Mouse (Mus musculus): ENCODE measurements at regions not wholly inside any gene's neighbourhood (a gene's known extent, or its start where the extent isn't known, plus 50 kb on each side); places are given as distances from the start of the nearest gene placed in this dataset.
A peak's percentile ranks its signal among the peaks of the same experiment; 100 is the strongest.
"Not testable (repeated sequence)": the region's sequence is repeated elsewhere in the genome, so short reads cannot be mapped to it uniquely, and the experiment has no call there.

DNA sequence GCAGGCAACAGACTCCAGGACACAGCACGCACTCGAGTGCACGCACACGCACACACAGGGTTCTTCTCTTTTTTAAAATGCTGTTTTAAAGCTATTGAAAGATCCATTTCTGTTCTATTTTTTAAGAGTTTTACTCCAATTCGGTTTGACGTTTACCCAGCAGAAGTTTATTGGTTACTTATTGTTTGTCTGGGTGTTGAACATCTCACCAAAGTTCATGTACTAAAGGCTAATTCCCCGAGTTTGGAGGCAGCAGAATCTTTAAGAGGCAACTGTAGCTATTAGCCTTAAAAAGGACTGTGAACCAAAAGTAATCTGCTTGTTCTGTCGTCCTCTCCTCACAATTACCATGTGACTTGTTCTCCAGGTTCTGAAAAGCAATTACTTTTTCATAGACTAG lies 263.0 kb upstream of the Nfia start:
- DNase-seq (ENCODE audit: low spot score in 2 of 2): no peak

DNA sequence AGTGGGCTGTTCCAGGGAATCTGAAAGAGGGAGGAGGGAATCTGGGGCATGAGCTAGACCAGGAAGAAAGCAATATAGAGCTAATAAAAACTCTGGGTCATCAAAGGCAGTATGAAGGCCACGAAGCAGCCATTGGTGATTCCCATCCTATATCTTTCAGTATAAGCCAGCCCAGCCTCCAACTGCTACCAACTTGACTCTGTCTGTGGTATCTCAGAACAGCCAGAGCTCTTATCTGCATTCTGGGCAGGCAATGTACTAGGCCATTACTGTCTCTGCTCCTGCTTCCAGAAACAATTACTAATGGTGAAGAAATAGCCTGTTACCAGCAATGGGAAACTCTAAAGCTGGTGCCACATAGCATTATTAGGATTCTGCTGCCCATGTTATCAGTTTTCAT lies 266.8 kb upstream of the Nfia start:
- DNase-seq (ENCODE audit: low spot score in 2 of 2): no peak

DNA sequence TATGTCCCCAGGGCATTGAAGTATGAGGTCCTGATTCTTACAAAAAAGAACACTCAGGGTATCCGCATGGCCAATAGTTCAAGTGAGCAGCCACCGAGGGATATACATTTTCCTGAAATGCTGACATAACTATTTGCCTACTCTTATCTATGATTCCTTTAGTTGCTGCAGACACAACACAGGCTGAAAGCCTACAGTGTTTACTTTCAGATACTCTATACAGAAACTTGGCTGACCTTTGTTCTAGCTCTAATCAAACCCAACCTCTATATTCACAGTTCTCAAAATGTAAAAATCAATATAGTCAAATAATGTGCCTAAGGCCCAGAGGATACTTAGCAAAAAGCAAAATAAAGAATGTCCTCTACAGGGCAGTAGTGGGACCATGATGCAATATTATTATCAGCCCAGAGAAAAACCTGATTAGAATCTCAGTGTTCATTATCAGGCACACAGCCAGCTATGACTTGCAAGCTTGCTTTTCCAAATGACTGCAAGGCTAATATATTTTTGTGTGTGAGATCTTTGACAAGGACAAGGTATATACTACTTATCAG lies 281.2 kb upstream of the Nfia start:
- no peak for DNase-seq (ENCODE audit: low spot score in 2 of 2)

DNA sequence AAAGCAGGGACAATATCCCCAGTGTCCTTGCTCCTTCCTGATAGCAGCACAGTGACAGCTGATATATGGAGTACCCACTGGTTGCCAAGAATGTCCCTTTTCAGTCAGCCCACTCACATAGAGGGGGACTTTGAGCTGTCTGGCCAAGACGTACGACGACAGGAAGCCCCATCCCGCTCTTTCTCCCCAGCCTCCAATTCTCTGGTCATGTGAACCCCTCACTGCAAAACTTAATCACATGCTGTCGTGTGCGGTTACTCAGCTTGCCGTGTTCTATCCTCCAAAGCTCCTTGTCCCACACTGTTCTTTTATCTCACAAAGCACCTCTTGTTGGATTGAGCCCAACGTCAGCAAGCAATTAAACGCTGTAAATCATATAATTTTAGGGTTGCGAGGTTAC lies 286.2 kb upstream of the Nfia start:
- no peak for DNase-seq (ENCODE audit: low spot score in 2 of 2)

DNA sequence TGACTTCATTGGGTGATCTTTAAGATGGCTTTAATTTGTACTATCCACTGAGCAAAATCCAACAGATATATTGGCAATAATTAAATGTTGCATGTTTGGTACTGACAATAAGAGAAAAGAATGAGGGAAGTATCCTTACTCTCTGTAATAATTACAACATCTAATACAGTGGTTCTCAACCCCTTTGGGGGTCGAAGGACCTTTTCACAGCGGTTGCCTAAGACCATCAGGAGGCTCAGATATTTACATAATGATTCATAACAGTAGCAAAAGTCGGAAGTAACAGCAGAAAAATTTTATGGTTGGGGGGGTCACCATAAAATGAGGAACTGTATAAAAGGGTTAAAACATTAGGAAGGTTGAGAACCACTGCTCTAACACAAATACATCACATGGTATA lies 287.3 kb upstream of the Nfia start:
- DNase-seq (ENCODE audit: low spot score in 2 of 2): no peak

DNA sequence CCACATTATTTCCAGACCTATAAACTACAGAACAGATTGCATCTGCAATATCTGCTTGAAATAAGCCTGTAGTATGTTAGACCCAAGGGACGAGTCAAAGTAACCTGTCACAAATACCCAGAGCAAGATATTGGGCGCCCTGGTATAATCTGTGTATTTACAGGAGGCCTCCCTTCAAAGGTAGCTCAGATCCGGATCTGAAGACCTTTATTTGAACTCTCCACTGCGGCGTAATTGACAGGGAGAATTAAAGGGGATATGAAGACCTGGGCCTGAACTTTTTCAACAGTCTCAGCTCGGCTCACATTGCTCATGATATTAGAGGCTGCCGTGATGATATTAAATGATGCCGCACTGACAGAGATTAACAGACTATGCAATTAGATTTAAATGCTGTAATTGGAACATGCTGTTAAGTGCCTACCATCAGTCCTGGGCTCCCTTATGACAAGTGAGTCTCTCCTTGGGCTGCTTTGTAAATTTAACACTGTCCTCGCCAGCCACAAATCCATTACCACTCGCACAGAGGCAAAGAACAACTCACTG lies 289.8 kb upstream of the Nfia start:
- DNase-seq (ENCODE audit: low spot score in 2 of 2): no peak

DNA sequence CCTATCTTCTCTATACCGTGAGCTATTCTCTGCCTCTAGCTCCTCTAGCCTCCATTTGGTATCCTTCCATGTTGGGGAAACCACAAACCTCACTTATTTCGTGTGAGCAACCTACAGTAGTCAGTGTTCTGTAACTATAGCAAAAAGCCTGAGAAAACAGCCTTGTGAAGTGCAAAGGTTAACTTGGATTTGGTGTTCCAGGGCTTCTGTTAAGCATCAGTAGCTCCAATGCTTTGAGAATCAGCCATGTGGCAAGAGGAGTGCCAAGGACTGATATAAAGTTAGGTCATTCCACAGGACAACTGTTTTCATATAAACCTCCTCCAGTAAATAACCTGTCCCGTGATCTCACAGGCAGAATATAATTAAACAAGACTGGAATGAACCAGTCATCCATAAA lies 290.7 kb upstream of the Nfia start:
- DNase-seq (ENCODE audit: low spot score in 2 of 2): no peak

DNA sequence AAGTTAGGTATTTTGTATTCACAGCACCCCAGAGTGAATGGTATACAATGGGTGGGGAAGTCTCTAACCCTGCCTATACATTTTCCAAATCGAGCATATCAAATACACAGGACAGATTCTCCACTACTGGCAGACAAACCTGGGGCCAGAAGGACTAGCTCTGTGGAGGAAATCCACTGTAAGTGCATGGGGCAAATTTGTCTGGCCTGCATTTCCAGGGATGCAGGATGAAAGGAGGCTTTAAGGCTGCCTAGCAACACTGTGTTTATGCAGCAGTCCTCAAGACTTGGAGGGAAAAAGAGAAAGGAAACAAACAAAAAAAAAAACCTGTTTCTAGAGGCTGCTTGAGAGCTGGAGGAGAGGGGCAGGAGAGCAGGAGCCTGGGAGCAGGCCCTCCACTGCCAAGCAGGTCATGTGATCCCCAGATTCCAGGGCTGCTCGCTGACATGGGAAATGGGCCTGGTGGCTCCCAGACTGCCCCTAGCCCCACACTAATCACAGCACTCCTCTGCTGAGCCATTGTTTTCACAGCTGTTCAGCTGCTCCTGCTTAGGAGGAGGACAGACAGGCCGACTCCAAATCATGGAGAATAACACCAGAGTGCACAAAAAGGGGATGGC lies 293.7 kb upstream of the Gm10192 start:
- DNase-seq (ENCODE audit: low spot score in 2 of 2): no peak

DNA sequence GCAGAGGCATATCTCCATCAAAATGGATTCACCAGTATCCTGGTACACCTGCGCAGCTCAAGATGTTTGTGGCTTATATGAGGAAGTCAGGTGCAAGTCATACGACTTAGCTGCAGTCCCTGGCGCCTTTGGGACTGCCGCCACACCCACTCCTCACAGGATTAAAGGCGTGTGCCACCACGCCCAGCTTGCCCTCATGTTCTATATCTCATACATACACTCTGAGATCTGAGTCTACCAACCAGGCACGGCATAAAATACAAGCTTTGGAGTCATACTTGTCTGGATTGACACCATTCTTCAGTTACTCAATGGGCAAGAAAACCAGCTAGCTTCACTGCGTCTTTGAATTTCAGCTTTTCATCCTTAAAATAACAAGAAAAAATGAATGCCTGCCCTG lies 290.5 kb upstream of the Gm10192 start:
- DNase-seq (ENCODE audit: low spot score in 2 of 2): not testable (repeated sequence)

DNA sequence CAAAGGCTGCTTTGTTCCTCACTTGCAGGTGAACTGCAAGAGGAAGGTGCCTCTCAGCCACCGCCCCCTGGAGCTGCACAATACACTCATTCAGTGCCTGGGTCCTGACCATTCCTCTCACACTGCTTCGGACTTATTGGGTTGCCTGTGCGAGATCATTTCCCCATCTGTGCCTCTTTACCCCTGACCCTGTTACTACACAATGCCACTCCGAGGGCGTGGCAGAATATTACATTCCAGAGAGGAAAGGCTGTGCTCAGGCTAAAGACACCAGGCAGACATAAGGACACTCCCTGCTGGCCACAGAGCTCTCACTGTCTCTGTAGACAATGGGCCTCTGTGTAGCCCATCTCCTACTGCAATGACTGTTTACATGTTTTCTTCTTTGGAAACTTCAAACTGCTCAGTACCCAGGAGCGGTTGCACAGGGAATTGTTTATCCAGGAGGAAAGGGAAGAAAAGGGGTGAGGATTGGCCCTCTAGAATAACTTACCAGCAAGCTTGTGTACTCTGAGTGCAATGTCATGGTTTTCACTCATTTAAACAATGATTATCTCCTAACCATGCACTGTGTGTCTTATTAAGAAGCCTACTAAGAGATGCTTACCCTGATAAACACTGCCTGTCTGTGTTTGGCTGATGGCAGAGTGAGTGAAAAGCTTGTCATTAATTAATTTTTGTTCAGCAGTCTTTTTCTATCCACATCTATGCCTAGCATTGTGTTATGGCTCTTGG lies 283.1 kb upstream of the Gm10192 start:
- DNase-seq (ENCODE audit: low spot score in 2 of 2): peak in 1 of 2 experiments; percentile 12

DNA sequence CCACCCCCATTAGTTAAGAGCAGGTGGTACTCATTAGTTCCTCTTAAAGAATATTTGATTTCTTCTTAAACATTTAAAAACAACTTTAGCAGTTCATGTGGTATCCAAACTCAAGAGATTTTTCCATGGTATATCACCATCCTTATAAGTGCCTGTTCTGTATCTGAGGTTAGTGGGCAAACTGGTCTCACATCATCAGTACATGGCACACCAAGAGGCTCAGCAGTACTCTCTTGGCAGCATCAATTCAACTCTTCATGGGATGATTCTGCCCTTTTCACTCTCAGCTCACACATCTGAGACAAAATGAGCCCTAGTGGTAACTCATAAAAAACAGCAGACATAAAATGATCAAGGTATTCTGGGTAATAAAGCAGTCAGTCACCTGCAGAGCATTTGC lies 282.6 kb upstream of the Gm10192 start:
- DNase-seq (ENCODE audit: low spot score in 2 of 2): no peak

DNA sequence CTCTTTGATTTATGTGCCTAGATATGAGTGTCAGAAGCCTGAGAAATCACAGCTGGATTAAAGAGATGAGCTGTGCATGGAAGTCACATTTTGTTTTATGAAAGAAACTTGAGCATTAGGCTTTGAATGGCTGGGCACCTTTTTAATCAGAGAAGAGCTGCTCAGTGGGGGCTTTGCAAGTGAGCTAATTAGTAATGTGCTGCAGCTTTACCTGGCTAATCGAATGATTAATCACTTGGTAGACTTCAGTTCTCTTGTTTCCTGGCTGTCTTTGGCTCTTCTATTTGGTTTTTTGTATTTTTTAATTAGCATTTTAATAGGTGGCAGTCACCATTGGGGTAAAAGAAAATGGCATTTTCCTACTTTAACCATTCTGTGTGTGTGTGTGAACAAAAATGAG lies 278.2 kb upstream of the Gm10192 start:
- no peak for DNase-seq (ENCODE audit: low spot score in 2 of 2)

DNA sequence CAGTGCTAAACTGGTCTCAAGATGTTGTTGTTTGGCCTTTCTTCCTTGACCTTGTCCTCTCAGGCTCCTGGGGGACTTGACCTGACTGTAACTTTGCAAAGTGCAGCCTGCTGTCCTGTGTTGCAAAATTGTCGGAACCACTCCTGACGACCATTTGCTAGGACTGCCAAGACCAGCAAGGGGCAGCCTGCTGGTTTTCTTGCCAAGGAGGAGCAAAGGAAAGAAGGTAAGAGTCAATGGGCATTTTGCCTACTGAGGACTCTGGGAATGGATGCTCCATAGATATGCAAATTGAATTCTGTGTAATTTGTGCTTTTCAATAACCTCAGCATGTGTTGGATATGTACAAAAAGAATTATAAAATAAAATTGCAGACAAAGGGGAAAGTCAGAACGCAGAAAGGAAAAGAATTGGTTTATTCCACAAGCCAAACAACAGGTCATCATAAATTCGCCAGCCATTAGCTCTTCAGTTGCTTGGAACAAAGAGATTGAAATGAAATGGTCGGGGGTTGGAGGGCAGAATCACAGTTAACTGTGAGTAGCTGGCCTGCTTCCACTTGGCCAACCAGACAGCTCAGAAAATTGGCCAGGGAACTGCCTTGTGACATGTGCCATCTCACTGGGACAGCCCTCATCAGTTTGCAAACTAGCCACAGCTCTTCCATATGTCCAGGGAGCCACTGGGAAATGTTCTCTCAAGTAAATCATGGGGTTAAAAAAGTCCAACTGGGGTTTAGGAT lies 256.5 kb upstream of the Gm10192 start:
- DNase-seq (ENCODE audit: low spot score in 2 of 2): peak in 1 of 2 experiments; percentile 31

DNA sequence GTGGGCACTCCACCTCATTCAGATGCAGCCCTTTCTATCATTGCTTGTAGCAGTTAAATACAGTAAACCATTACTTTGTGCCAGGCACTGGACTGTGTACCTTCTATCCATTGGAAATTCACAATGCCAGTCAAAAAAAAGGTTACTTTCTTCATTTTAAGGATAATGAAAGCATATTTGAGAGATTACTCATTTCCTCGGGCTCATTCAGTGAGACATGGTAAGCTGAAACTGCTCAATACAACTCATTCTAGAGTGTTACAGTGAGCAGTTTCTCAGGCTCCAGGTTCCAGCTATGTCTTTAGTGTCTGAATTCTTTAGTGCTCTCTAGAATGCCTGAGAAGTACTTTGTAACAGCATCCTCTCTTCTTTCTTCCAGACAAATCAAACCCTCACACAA lies 249.7 kb upstream of the Gm10192 start:
- no peak for DNase-seq (ENCODE audit: low spot score in 2 of 2)

DNA sequence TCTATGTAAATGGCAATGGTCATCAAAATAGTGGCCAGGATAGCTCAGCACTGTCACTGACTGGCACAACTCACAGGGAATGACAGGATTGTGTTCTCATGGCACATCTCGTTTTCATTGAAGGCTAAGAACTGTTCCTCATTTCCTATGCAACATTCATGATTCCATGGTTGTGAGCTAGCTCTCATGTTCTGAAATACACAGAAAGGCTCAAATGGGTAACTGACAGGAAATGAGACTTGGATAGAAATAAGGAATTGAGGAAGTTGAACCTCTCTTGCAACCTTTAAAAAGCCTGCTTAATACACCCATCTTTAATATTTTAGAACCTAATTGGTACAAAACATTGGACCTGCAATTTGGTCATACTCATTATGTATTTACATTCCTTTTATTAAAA lies 249.1 kb upstream of the Gm10192 start:
- DNase-seq (ENCODE audit: low spot score in 2 of 2): no peak

DNA sequence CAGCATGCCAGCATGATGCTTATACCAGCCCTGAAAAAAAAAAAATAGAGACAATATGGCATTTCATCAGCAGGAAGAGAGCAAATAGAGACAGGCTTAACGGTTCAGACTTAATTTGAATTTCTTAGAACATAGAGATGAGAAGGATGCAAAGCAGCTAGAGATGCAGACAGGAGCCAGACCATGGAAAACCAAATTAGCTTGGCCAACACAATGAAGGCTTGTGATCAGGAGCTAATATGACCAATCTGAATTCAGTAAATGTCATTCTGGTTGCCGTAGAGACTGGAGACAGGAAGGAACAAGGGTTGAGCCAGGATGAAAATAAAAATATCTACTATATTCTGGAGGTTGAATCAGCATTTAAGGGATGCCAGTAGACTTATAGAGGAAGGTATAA lies 248.3 kb upstream of the Gm10192 start:
- no peak for DNase-seq (ENCODE audit: low spot score in 2 of 2)

DNA sequence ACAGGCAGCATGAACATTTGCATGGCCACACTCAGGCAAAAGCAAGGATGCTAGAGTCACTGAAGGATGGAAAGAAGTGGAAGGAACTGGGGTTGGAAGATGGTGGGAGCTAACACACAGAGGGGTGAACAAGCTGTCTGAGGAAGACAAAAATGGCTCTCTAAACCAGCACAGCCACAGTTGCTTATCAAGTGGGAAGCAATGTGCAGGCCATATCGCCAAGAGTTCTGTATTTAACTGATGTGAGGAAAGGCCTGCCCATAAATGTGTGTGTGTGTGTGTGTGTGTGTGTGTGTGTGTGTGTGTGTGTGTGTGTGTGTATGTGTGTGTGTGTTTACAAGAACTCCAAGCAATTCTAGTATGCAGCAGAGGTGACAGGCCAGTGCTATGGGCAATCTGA lies 236.9 kb upstream of the Gm10192 start:
- DNase-seq (ENCODE audit: low spot score in 2 of 2): no peak

DNA sequence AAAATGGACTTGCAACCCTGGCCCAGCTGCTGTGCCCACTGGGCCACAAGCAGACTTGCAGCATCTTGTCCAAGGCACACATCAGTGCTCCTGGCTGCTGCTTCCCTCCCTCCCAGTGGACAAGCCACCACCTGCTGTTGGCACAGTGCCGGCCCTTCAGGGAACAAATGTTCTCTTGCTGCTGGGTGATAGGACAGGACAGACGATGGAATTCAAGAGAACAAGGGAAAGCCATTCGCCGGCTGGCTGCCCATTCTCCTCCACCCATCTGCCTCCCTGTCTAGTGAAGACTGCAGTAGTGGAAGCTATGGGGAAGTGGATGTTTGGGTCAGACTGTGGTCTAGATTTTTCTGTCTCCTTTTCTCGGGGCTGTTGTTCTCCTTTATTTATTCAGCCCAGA lies 235.7 kb upstream of the Gm10192 start:
- peak; percentile 74 to 88 for DNase-seq (ENCODE audit: low spot score in 2 of 2)

DNA sequence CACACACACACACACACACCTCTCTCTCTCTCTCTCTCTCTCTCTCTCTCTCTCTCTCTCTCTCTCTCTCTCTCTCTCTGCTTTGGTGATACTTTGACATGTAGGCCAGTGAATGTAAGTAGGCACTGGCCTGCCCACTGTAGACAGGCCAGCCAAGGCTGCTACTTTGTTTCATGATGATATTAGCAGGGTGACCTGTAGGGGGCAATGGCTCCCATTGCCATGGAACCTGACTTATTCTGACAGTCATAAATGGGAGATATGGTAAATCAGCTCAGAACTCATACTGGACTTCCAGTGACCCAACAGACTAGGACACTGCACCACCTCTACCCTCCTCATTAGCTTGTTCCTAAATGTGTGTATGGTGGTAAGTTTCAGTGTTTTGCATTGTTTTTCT lies 235.0 kb upstream of the Gm10192 start:
- no peak for DNase-seq (ENCODE audit: low spot score in 2 of 2)

DNA sequence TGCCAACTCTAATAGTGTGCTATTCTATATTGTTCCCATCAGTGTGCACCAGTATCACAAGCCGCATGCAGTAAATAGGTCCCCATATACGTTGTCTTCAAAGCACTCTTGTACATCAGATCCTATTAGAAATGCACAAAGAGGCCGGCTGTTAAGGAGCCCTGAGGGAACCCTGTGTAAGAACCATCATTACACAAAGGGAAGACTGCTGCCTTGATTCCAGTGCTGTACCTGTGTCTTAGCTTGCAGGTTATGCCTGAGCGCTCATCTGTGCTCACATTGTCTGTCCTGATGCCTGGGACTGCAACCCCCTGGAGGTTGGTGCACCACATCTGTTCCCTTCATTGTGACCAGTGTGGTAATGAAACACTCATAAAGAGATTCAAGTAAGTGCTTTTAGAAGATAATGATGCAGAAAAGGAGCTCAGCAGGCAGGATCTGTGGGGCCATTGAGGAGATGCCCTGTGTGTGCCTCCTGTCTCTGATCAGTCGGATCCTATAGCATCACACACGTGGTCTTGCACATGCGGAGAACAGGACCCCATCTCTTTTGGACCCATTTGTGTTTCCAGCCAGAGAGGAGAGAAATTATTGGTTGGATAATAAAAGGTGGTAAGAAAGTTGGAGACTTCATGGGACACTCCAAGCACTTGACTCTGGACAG lies 225.8 kb upstream of the Gm10192 start:
- DNase-seq (ENCODE audit: low spot score in 2 of 2): no peak

DNA sequence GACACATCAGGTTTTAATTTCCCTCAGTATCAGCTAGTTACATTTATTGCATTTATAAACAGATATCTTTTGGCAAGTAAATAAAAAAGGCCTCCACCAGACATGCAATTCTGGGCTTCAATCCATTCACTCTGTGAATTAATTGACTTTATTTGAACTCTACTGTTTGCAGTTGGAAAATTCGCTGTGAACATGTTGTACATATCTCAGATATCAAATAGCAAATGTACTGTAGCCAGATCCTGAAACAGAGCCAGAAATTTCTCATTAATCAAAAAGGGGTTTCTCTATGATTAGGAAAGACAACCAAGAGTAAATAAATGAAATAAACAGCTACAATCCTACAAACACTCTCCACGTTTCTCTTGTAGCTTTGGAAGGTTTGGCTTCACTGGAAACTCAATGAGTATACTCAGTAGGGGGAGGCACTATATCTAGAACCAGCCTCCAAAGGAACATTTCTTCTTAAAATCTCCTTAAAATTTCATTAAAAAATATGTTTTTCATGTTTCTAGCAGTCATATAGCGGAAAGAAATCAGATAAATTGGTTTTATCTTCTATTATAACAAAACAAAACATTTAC lies 211.8 kb upstream of the Gm10192 start:
- no peak for DNase-seq (ENCODE audit: low spot score in 2 of 2)

DNA sequence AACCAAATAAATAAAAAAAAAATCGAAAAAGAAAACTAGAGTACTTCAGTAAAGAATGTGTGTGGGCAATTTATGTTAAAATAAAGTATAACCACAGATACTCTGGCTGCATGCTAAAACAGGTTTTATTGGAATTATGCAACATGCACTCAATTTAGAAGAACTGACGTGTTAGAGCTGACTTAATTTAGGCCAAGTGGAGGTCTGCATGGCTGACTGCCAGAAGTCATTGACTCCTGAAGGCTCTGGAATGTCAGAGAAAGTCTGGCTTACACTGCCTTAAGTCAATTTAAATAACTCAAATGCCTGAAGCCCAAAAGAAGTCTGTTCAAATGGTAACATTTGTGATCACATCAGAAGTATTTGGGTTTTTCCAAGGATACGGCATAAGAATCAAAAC lies 198.1 kb upstream of the Gm10192 start:
- no peak for DNase-seq (ENCODE audit: low spot score in 2 of 2)
